Mouse (Mus musculus) T-helper 2 cell (primary cell): ENCODE measurements at regions not wholly inside any gene's neighbourhood (a gene's known extent, or its start where the extent isn't known, plus 50 kb on each side); places are given as distances from the start of the nearest gene placed in this dataset.

Experiments used
- in situ Hi-C: fragments of 300-600 bp; cut with MboI, MseI; formaldehyde crosslinking; loops from one replicate; pipeline ENCODE4 v1.15.1; 2025; ENCODE audit warnings: high pct_unique_total_duplicates

DNA sequence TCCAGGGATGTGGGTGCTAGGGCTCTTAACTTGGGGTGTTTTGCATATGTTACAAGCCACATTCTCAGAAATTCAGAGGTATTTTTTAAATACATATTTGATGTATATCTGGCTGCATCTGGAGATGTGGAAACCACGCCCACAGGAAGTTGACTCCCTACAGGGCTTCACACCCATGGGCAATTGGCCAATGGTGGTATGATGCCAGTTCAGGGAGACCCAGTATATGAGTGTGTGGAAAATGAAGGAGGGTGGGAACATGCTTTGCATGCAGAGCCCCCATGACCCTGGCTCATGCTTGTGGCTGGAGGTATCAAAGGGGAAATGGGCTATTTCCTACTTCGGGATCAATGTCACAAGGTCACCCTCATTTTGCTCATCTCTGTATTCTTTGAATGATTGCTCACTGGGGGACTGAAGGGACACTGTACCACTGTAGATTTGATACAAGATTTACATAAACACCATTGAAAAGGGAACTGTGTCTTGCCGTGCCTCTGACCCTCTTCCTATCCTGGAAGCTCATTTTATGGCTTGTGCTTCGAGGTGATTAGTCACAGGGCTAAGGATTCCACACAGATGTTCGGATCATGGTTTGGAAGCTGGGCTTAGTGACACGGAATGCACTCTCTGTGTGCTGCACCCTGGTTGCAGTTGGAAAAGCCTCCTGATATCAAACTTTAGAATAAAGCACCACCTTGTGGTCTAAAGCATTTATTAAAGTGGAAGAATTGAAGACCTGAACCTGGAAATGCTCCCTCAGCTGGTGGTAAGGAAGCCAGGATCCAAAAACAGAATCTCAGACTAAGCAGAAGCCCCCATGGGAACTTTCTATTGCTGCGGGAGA lies 56.8 kb upstream of the Edn1 start:
- in situ Hi-C loops = loop anchor here (10.0 kb wide), 1 partner anchor 1250 kb away; no protein-coding TSS in a partner anchor

DNA sequence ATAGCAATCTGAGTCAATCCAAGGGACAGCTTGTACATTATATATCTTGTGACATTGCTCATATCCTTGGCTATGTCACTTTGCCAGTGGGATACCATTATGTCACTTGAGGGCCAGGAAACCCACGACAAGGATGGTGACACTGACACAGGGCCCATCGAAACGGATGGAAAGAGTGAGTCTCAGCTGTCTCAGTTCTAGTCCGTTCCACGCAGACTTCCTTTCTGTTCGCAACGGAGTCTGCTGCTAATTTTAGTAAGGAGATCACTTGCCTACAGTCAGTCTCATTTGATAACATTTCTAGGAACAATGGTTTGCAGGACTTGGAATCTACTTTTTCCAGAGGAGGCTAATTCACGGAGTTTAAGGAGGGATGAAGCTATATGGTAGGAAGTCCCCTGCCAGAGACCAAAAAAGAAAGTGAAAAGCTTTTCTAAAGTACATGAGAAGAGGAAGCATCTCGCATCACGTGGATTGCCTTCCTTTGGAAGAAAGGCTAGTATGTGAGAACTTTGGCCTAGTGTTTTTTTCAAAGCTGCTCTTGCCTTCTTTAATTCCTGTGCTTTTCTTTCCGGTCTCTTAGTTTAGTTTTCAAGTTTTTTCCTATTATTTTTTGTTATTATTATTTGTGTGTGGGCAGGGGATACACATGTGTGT lies 55.4 kb upstream of the Edn1 start:
- in situ Hi-C loops = loop anchor here (10.0 kb wide), 1 partner anchor 1249 kb away; no protein-coding TSS in a partner anchor
